Mouse (Mus musculus): ENCODE data around the gene Grm5. TPM values are rescaled to one million over a fixed set of nuclear protein-coding genes. Genes with fewer than 3 reads are reported as not detected.

The Grm5 gene
- total RNA-seq, 2 experiments from 2014 or later = not detected

GRCm38 (mm10) chr7:88129536-88130487, 545.8 kb downstream of the Grm5 start:
- DNase-seq = no peak
- intact Hi-C loops (cut with DNase I) = no loop called here

GRCm38 (mm10) chr7:88130488-88130849, 546.5 kb downstream of the Grm5 start:
- no peak for DNase-seq
- intact Hi-C loops (cut with DNase I) = no loop called here

- DNase-seq = no peak
- intact Hi-C loops (cut with DNase I) = no loop called here
Measured at GRCm38 (mm10) chr7:88159542-88160241, 575.7 kb downstream of the Grm5 start.

- intact Hi-C loops (cut with DNase I) = no loop called here
- no peak for DNase-seq
Measured at GRCm38 (mm10) chr7:88161586-88161985, 577.6 kb downstream of the Grm5 start.

Other genes starting within 250 kb of the Grm5 start
- not detected for gene Tyr, start 90.7 kb upstream of the Grm5 start, total RNA-seq (2021)

Data from gastrocnemius, postnatal 36 days (tissue).